Mouse (Mus musculus): ENCODE results near the gene Pank2. TPM values are rescaled to one million over a fixed set of nuclear protein-coding genes. Genes with fewer than 3 reads are reported as not detected.
"Not testable (repeated sequence)": the region's sequence is repeated elsewhere in the genome, so short reads cannot be mapped to it uniquely, and the experiment has no call there.

Pank2 gene
- polyA plus RNA-seq, 1 experiment from 2014 or later = 44.8 TPM

GRCm38 (mm10) chr2:131261481-131262212 lies 648 bp upstream of the Pank2 start:
- H3K4me1 ChIP-seq = peaks cover 75% of the 10 kb centered on the region
- ATAC-seq = peak; percentile 38

GRCm38 (mm10) chr2:131262680-131263670 lies 680 bp downstream of the Pank2 start:
- Histone ChIP-seq H3K27me3 (replicated peaks) (no peaks in the 10 kb centered on the region), H3K4me1 (peaks cover 62% of the 10 kb centered on the region), H3K27ac (peak overlapping the region; percentile 99), H3K4me2 (peak overlapping the region; percentile 73), H3K4me3 (peak overlapping the region; percentile 75), H3K36me3 (peaks cover 21% of the 10 kb centered on the region; the same call in 1 of the 2 replicates), H3K9ac (peak overlapping the region; percentile 93), H3K9me3 (replicated peaks) (no peaks in the 10 kb centered on the region)
- under 1% methylated on average over 58 of the region's 59 CpGs for WGBS (ENCODE audit: insufficient replicate concordance)
- ATAC-seq = peak; percentile 79

More at GRCm38 (mm10) chr2:131261481-131262212, 648 bp upstream of the Pank2 start:
- H3K36me3 ChIP-seq = peaks cover 19% of the 10 kb centered on the region; the same call in 1 of the 2 replicates
- H3K4me2 ChIP-seq = peak overlapping the region; percentile 73
- no peaks in the 10 kb centered on the region for H3K27me3 ChIP-seq (replicated peaks)
- H3K9ac ChIP-seq = peak overlapping the region; percentile 93
- no peaks in the 10 kb centered on the region for H3K9me3 ChIP-seq (replicated peaks)
- 11% methylated on average over 10 of the region's 10 CpGs for WGBS (ENCODE audit: insufficient replicate concordance)
- H3K27ac ChIP-seq = peak overlapping the region; percentile 94
- peak overlapping the region; percentile 75 for H3K4me3 ChIP-seq

- ATAC-seq = no peak
- Histone ChIP-seq H3K4me3 (peak overlapping the region; percentile 75), H3K4me1 (peaks cover 53% of the 10 kb centered on the region), H3K27ac (peak overlapping the region; percentile 99), H3K36me3 (peaks cover 26% of the 10 kb centered on the region), H3K27me3 (replicated peaks) (no peaks in the 10 kb centered on the region), H3K4me2 (peak overlapping the region; percentile 73), H3K9me3 (replicated peaks) (no peaks in the 10 kb centered on the region), H3K9ac (peak overlapping the region; percentile 93)
- 60% methylated on average over 6 of the region's 6 CpGs for WGBS (ENCODE audit: insufficient replicate concordance)
Observed at GRCm38 (mm10) chr2:131264027-131264426, 1.7 kb downstream of the Pank2 start.

- Histone ChIP-seq H3K9me3 (replicated peaks) (no peaks in the 10 kb centered on the region), H3K4me3 (peak overlapping the region; percentile 75; the same call in 1 of the 2 replicates), H3K36me3 (peaks cover 36% of the 10 kb centered on the region), H3K4me1 (peaks cover 42% of the 10 kb centered on the region), H3K27ac (peak overlapping the region; percentile 99), H3K27me3 (replicated peaks) (no peaks in the 10 kb centered on the region), H3K9ac (peak overlapping the region; percentile 93; the same call in 1 of the 2 replicates), H3K4me2 (peak overlapping the region; percentile 73)
- ATAC-seq = no peak
- 81% methylated on average over 2 of the region's 2 CpGs for WGBS (ENCODE audit: insufficient replicate concordance)
Observed at GRCm38 (mm10) chr2:131265056-131265455, 2.8 kb downstream of the Pank2 start.

GRCm38 (mm10) chr2:131275493-131275892 lies 13.2 kb downstream of the Pank2 start:
- no peak for ATAC-seq
- no peak overlapping the region for H3K27ac ChIP-seq
- no peak overlapping the region for H3K4me2 ChIP-seq
- no peaks in the 10 kb centered on the region for H3K9me3 ChIP-seq (replicated peaks)
- H3K36me3 ChIP-seq = peaks cover 87% of the 10 kb centered on the region
- H3K4me3 ChIP-seq = no peak overlapping the region
- no peaks in the 10 kb centered on the region for H3K27me3 ChIP-seq (replicated peaks)
- no peaks in the 10 kb centered on the region for H3K4me1 ChIP-seq
- H3K9ac ChIP-seq = no peak overlapping the region
- WGBS (ENCODE audit: insufficient replicate concordance) = 96% methylated on average over 3 of the region's 3 CpGs

- Histone ChIP-seq H3K9me3 (replicated peaks) (no peaks in the 10 kb centered on the region), H3K4me2 (no peak overlapping the region), H3K27ac (no peak overlapping the region), H3K4me1 (no peaks in the 10 kb centered on the region), H3K4me3 (no peak overlapping the region), H3K36me3 (peaks cover 87% of the 10 kb centered on the region), H3K9ac (no peak overlapping the region), H3K27me3 (replicated peaks) (no peaks in the 10 kb centered on the region)
- no peak for ATAC-seq
- 79% methylated on average over 5 of the region's 5 CpGs for WGBS (ENCODE audit: insufficient replicate concordance)
Observed at GRCm38 (mm10) chr2:131276722-131277121, 14.4 kb downstream of the Pank2 start.

GRCm38 (mm10) chr2:131281596-131281995 lies 19.3 kb downstream of the Pank2 start:
- H3K4me1 ChIP-seq = no peaks in the 10 kb centered on the region
- no peaks in the 10 kb centered on the region for H3K27me3 ChIP-seq (replicated peaks)
- H3K4me3 ChIP-seq = no peak overlapping the region
- no peak overlapping the region for H3K4me2 ChIP-seq
- H3K27ac ChIP-seq = no peak overlapping the region
- H3K9me3 ChIP-seq (replicated peaks) = no peaks in the 10 kb centered on the region
- 93% methylated on average over 1 of the region's 1 CpGs for WGBS (ENCODE audit: insufficient replicate concordance)
- H3K36me3 ChIP-seq = peaks cover 94% of the 10 kb centered on the region
- H3K9ac ChIP-seq = no peak overlapping the region
- no peak for ATAC-seq

GRCm38 (mm10) chr2:131286276-131286675 lies 24.0 kb downstream of the Pank2 start:
- ATAC-seq = no peak
- 84% methylated on average over 1 of the region's 1 CpGs for WGBS (ENCODE audit: insufficient replicate concordance)
- H3K9ac ChIP-seq = no peak overlapping the region
- H3K4me3 ChIP-seq = no peak overlapping the region
- H3K4me2 ChIP-seq = no peak overlapping the region
- H3K27me3 ChIP-seq (replicated peaks) = no peaks in the 10 kb centered on the region
- no peaks in the 10 kb centered on the region for H3K9me3 ChIP-seq (replicated peaks)
- no peak overlapping the region for H3K27ac ChIP-seq
- peaks cover 90% of the 10 kb centered on the region for H3K36me3 ChIP-seq
- no peaks in the 10 kb centered on the region for H3K4me1 ChIP-seq

- Histone ChIP-seq H3K4me2 (no peak overlapping the region), H3K4me1 (no peaks in the 10 kb centered on the region), H3K27me3 (replicated peaks) (no peaks in the 10 kb centered on the region), H3K4me3 (no peak overlapping the region), H3K9me3 (replicated peaks) (no peaks in the 10 kb centered on the region), H3K36me3 (peaks cover 95% of the 10 kb centered on the region), H3K27ac (no peak overlapping the region), H3K9ac (no peak overlapping the region)
- ATAC-seq = no peak
Observed at GRCm38 (mm10) chr2:131290669-131291068, 28.4 kb downstream of the Pank2 start.

- 88% methylated on average over 2 of the region's 2 CpGs for WGBS (ENCODE audit: insufficient replicate concordance)
- Histone ChIP-seq H3K36me3 (peaks cover 75% of the 10 kb centered on the region), H3K4me3 (no peak overlapping the region)
Observed at GRCm38 (mm10) chr2:131296746-131297261, 34.5 kb downstream of the Pank2 start.

GRCm38 (mm10) chr2:131298674-131299073 lies 36.4 kb downstream of the Pank2 start:
- H3K9me3 ChIP-seq (replicated peaks); H3K27ac ChIP-seq; H3K4me2 ChIP-seq; ATAC-seq; H3K9ac ChIP-seq; H3K4me1 ChIP-seq; H3K4me3 ChIP-seq; H3K27me3 ChIP-seq (replicated peaks): not testable (repeated sequence)
- H3K36me3 ChIP-seq = peaks cover 62% of the 10 kb centered on the region
- 83% methylated on average over 7 of the region's 7 CpGs for WGBS (ENCODE audit: insufficient replicate concordance)

More at GRCm38 (mm10) chr2:131296746-131297261, 34.5 kb downstream of the Pank2 start:
- no peak overlapping the region for H3K9ac ChIP-seq
- no peak for ATAC-seq
- no peaks in the 10 kb centered on the region for H3K27me3 ChIP-seq (replicated peaks)
- H3K9me3 ChIP-seq (replicated peaks) = no peaks in the 10 kb centered on the region
- H3K4me1 ChIP-seq = no peaks in the 10 kb centered on the region
- no peak overlapping the region for H3K27ac ChIP-seq
- H3K4me2 ChIP-seq = no peak overlapping the region

Measured in liver, embryonic 12.5 days (tissue).